Mouse (Mus musculus) lung, adult 2 months (tissue): ENCODE measurements around the gene Banf1. TPM values are rescaled to one million over a fixed set of nuclear protein-coding genes. Genes with fewer than 3 reads are reported as not detected.
"Not testable (repeated sequence)": the region's sequence is repeated elsewhere in the genome, so short reads cannot be mapped to it uniquely, and the experiment has no call there.

ENCODE experiments used
- DNase-seq: peaks from one replicate; pipeline ENCODE4 v3.0.0; 2022
- H3K4me1 ChIP-seq: fragments of 200-500 bp; 2 replicates; pipeline ENCODE4 v1.6.1; 2011; ENCODE audit warnings: low read length; ENCODE audit not compliant: control insufficient read depth, insufficient read depth
- H3K4me3 ChIP-seq: fragments of 200-500 bp; replicated peaks from 2 replicates; pipeline ENCODE3; 2011; ENCODE audit warnings: low read depth, mild to moderate bottlenecking, control low read depth, low read length; ENCODE audit errors: extremely low read depth
- CTCF ChIP-seq: fragments of 200-500 bp; IDR thresholded peaks from 2 replicates; pipeline ENCODE4 v1.5.1; 2011; ENCODE audit warnings: mild to moderate bottlenecking, low read length, control low read depth; ENCODE audit not compliant: insufficient read depth
- POLR2A ChIP-seq: fragments of 200-500 bp; IDR thresholded peaks from 2 replicates; pipeline ENCODE4 v1.6.1; 2011; ENCODE audit warnings: low read depth, mild to moderate bottlenecking, control low read depth, low read length, borderline replicate concordance; ENCODE audit errors: extremely low read depth
- WGBS: fragments of 180-500 bp; shearing (Covaris S2); methylation state at CpG from one replicate; pipeline ENCODE4 v1.1.7; 2018; 5-methylcytosine and 5-hydroxymethylcytosine counted together
- polyA plus RNA-seq: library from polyadenylated mRNA; depleted of rRNA; stranded (reverse); fragments of >200 nt; gene quantifications from 2 replicates; pipeline ENCODE4 v1.2.3, GENCODE M21; 2012

The Banf1 gene
- polyA plus RNA-seq, 1 experiment = 94.3 TPM

GRCm38 (mm10) chr19:5405924-5406323 lies 39.0 kb upstream of the Banf1 start:
- 9% methylated on average over 7 of the region's 7 CpGs for WGBS
- no peak for TF ChIP-seq CTCF
- no peak; the same call in 1 of the 2 replicates for TF ChIP-seq POLR2A
- H3K4me3 ChIP-seq = peak overlapping the region; percentile 34
- H3K4me1 ChIP-seq = peaks cover 16% of the 10 kb centered on the region
- no peak for DNase-seq

GRCm38 (mm10) chr19:5402293-5402692 lies 35.3 kb upstream of the Banf1 start, which contains the start of gene Tsga10ip:
Tsga10ip (minus strand) TSS chr19:5402526.
- 68% methylated on average over 8 of the region's 8 CpGs for WGBS

GRCm38 (mm10) chr19:5401073-5401472 lies 34.1 kb upstream of the Banf1 start:
- 65% methylated on average over 4 of the region's 4 CpGs for WGBS
- DNase-seq, H3K4me1 ChIP-seq: not testable (repeated sequence)

More at GRCm38 (mm10) chr19:5402293-5402692, 35.3 kb upstream of the Banf1 start, which contains the start of gene Tsga10ip:
- no peak for TF ChIP-seq CTCF
- Histone ChIP-seq H3K4me3 (no peak within 1 kb of the TSS), H3K4me1 (peaks cover 3% of the 10 kb centered on the region)
- no peak for DNase-seq

GRCm38 (mm10) chr19:5395371-5395770 lies 28.4 kb upstream of the Banf1 start:
- 69% methylated on average over 4 of the region's 4 CpGs for WGBS
- TF ChIP-seq CTCF = no peak
- no peak for TF ChIP-seq POLR2A
- H3K4me3 ChIP-seq = no peak overlapping the region
- no peak for DNase-seq
- no peaks in the 10 kb centered on the region for H3K4me1 ChIP-seq

More at GRCm38 (mm10) chr19:5401073-5401472, 34.1 kb upstream of the Banf1 start:
- H3K4me3 ChIP-seq = not testable (repeated sequence)

GRCm38 (mm10) chr19:5394168-5394567 lies 27.2 kb upstream of the Banf1 start:
- TF ChIP-seq CTCF (no peak), POLR2A (no peak)
- no peak overlapping the region for H3K4me3 ChIP-seq
- 52% methylated on average over 10 of the region's 10 CpGs for WGBS
- H3K4me1 ChIP-seq = 0 out of 2 replicates have a peak, but pooled peaks cover 2% of the 10 kb centered on the region
- no peak for DNase-seq

GRCm38 (mm10) chr19:5392892-5393291 lies 25.9 kb upstream of the Banf1 start:
- peaks cover 3% of the 10 kb centered on the region; the same call in 1 of the 2 replicates for H3K4me1 ChIP-seq
- WGBS = 33% methylated on average over 4 of the region's 4 CpGs
- H3K4me3 ChIP-seq = no peak overlapping the region
- TF ChIP-seq CTCF = no peak
- no peak for TF ChIP-seq POLR2A
- DNase-seq = peak; percentile 37

GRCm38 (mm10) chr19:5390416-5390815 lies 23.4 kb upstream of the Banf1 start:
- WGBS = 54% methylated on average over 8 of the region's 8 CpGs
- no peak for TF ChIP-seq POLR2A
- no peak for TF ChIP-seq CTCF
- DNase-seq = no peak
- no peak overlapping the region for H3K4me3 ChIP-seq
- peaks cover 10% of the 10 kb centered on the region; the same call in 1 of the 2 replicates for H3K4me1 ChIP-seq

- peak overlapping the region; percentile 50 for H3K4me3 ChIP-seq
- 6% methylated on average over 12 of the region's 12 CpGs for WGBS
- peak; percentile 43; the same call in 1 of the 2 replicates for TF ChIP-seq POLR2A
- TF ChIP-seq CTCF = no peak
- DNase-seq = peak; percentile 37
- H3K4me1 ChIP-seq = peaks cover 10% of the 10 kb centered on the region; the same call in 1 of the 2 replicates
These were observed 22.7 kb upstream of the Banf1 start for GRCm38 (mm10) chr19:5389647-5390046.

GRCm38 (mm10) chr19:5388588-5389242 lies 21.7 kb upstream of the Banf1 start, which contains the start of gene Sart1:
Sart1 (minus strand) TSS chr19:5388703.
- H3K4me3 ChIP-seq = peak within 1 kb of the TSS; percentile 96
- TF ChIP-seq POLR2A (peak; percentile 96), CTCF (no peak)
- WGBS = 1% methylated on average over 43 of the region's 43 CpGs
- peak; percentile 88 for DNase-seq
- peaks cover 10% of the 10 kb centered on the region; the same call in 1 of the 2 replicates for H3K4me1 ChIP-seq

GRCm38 (mm10) chr19:5388011-5388441 lies 21.1 kb upstream of the Banf1 start:
- no peak for TF ChIP-seq CTCF
- TF ChIP-seq POLR2A = no peak
- no peak for DNase-seq
- under 1% methylated on average over 43 of the region's 43 CpGs for WGBS
- Histone ChIP-seq H3K4me1 (peaks cover 10% of the 10 kb centered on the region; the same call in 1 of the 2 replicates), H3K4me3 (peak overlapping the region; percentile 77)
